Mouse (Mus musculus): ENCODE results near the gene Wfdc16.
"Not testable (repeated sequence)": the region's sequence is repeated elsewhere in the genome, so short reads cannot be mapped to it uniquely, and the experiment has no call there.

Gene Wfdc16

GRCm38 (mm10) chr2:164600179-164600578 is 38.4 kb downstream of the Wfdc16 start:
- DNase-seq (ENCODE audit: low spot score) = no peak

- no peak for DNase-seq (ENCODE audit: low spot score)
Measured at GRCm38 (mm10) chr2:164593494-164593893, 45.1 kb downstream of the Wfdc16 start, which contains the start of gene Eppin. TSS of gene Eppin (minus strand) at chr2:164593594.

- DNase-seq (ENCODE audit: low spot score) = no peak
Measured at GRCm38 (mm10) chr2:164592014-164592413, 46.6 kb downstream of the Wfdc16 start.

GRCm38 (mm10) chr2:164585025-164585725 is 53.4 kb downstream of the Wfdc16 start, which contains the start of gene Wfdc6a:
TSS of gene Wfdc6a (minus strand) at chr2:164585447.
- not testable (repeated sequence) for DNase-seq (ENCODE audit: low spot score)
